Mouse (Mus musculus): ENCODE results near the gene Fam168a. TPM values are rescaled to one million over a fixed set of nuclear protein-coding genes. Genes with fewer than 3 reads are reported as not detected.
A peak's percentile ranks its signal among the peaks of the same experiment; 100 is the strongest.

Fam168a gene
- total and polyA plus RNA-seq, 3 experiments = 3.1 to 19.2 TPM; not detected in 1

DNA sequence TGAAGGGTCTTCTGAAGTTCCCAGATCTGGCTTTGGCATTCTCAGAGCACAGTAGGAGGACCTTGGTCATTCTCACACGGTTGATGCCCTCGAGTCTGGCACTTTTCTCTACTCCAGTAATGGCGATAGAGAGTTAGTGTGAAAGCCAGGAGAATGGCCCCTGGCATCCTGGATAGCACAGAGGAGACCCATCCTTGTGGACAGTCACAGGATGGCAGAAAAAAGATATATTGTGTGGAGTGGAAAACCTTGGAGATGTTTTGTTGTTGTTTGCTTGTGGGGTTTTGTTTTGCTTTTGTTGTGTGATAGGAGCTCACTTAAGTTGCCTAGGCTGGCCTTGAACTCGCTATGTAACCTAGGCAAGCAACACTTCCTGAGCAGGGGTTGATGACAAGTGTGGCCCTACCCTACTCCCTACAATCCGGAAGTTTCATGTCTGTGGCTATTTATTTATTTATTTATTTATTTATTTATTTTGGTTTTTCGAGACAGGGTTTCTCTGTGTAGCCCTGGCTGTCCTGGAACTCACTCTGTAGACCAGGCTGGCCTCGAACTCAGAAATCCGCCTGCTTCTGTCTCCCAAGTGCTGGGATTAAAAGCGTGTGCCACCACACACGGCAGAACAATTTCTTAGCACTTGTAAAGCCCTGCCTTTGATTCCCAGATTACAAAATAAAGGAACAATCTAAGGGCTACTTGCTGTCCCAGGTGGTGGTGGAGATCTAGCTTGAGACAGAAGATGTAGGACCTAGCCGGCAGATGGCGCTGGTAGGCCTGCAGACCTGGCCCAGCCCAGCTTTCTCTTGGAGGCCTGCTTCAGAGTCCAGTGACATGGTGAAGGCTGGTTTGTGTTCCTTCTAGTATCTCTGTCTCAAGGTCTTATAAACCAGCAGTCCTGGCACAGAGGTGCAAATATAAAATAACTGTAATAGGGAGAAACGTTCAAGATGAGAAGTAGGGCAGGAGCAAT lies 21.1 kb upstream of the Fam168a start:
- peaks cover 0 to 13% of the 10 kb centered on the region in 2 experiments; a peak in 2 of 4 replicates for H3K36me3 ChIP-seq (ENCODE audit: control insufficient read depth in 1 of 2, insufficient read depth in 2 of 2, low read length in 2 of 2)
- H3K9me3 ChIP-seq (replicated peaks; ENCODE audit: insufficient read depth, low read length) = no peaks in the 10 kb centered on the region
- H3K4me1 ChIP-seq (ENCODE audit: control insufficient read depth in 1 of 2, insufficient read depth in 2 of 2, low read length in 2 of 2) = peaks cover 0 to 9% of the 10 kb centered on the region in 2 experiments; a peak in 1 of 4 replicates
- H3K27me3 ChIP-seq (ENCODE audit: control insufficient read depth in 1 of 2, insufficient read depth in 2 of 2, low read length in 2 of 2) = no peaks in the 10 kb centered on the region
- no peaks in the 10 kb centered on the region for H3K79me2 ChIP-seq (ENCODE audit: control insufficient read depth, insufficient read depth, low read length, poor library complexity)
- peak; percentile 64 for TF ChIP-seq ZC3H11A (IDR thresholded peaks at IDR 0.05; ENCODE audit: low read depth, low read length)
- TF ChIP-seq TCF12 (IDR thresholded peaks at IDR 0.05; ENCODE audit: low read depth, low read length) = no peak
- peak; percentile 61 for TF ChIP-seq RAD21 (IDR thresholded peaks at IDR 0.05; ENCODE audit: low read depth, low read length)
- peak; percentile 35 to 56 (median 36) for TF ChIP-seq CTCF (IDR thresholded peaks at IDR 0.05 in 2 of 3, conservative IDR thresholded peaks at IDR 0.05 in 1 of 3; ENCODE audit: control insufficient read depth in 1 of 3, insufficient read depth in 1 of 3, low read depth in 2 of 3, low read length in 3 of 3, poor library complexity in 1 of 3, severe bottlenecking in 1 of 3)
- TF ChIP-seq SIN3A (IDR thresholded peaks at IDR 0.05; ENCODE audit: low read length) = 0 out of 2 replicates have a peak, but pooled peaks have one; percentile 5
- peak; percentile 69 for TF ChIP-seq SMC3 (IDR thresholded peaks at IDR 0.05; ENCODE audit: low read depth, low read length)
- TF ChIP-seq POLR2A (IDR thresholded peaks at IDR 0.05; ENCODE audit: control insufficient read depth in 1 of 2, insufficient read depth in 1 of 2, low read depth in 1 of 2, low read length in 2 of 2, poor library complexity in 1 of 2) = no peak
- H3K27ac ChIP-seq (ENCODE audit: control insufficient read depth, low read depth, low read length) = peak overlapping the region; percentile 16
- DNase-seq (ENCODE audit: low read depth, low spot score) = peak; percentile 90
- H3K9ac ChIP-seq (ENCODE audit: control insufficient read depth, low read depth, low read length, poor library complexity, severe bottlenecking) = no peak overlapping the region
- H3K4me3 ChIP-seq (ENCODE audit: control insufficient read depth in 1 of 2, insufficient read depth in 1 of 2, low read depth in 2 of 2, low read length in 2 of 2) = no peak overlapping the region

GRCm38 (mm10) chr7:100688471-100688870 lies 18.0 kb upstream of the Fam168a start:
- no peak for DNase-seq (ENCODE audit: low read depth, low spot score)
- Histone ChIP-seq H3K9ac (ENCODE audit: control insufficient read depth, low read depth, low read length, poor library complexity, severe bottlenecking) (no peak overlapping the region), H3K36me3 (ENCODE audit: control insufficient read depth in 1 of 2, insufficient read depth in 2 of 2, low read length in 2 of 2) (peaks cover 0 to 8% of the 10 kb centered on the region in 2 experiments; a peak in 2 of 4 replicates), H3K27ac (ENCODE audit: control insufficient read depth, low read depth, low read length) (no peak overlapping the region), H3K4me1 (ENCODE audit: control insufficient read depth in 1 of 2, insufficient read depth in 2 of 2, low read length in 2 of 2) (peaks cover 0 to 5% of the 10 kb centered on the region in 2 experiments; a peak in 1 of 4 replicates), H3K4me3 (ENCODE audit: control insufficient read depth in 1 of 2, insufficient read depth in 1 of 2, low read depth in 2 of 2, low read length in 2 of 2) (no peak overlapping the region), H3K9me3 (replicated peaks; ENCODE audit: insufficient read depth, low read length) (no peaks in the 10 kb centered on the region), H3K79me2 (ENCODE audit: control insufficient read depth, insufficient read depth, low read length, poor library complexity) (no peaks in the 10 kb centered on the region), H3K27me3 (ENCODE audit: control insufficient read depth in 1 of 2, insufficient read depth in 2 of 2, low read length in 2 of 2) (no peaks in the 10 kb centered on the region)
- TF ChIP-seq HCFC1 (IDR thresholded peaks at IDR 0.05; ENCODE audit: low read depth, low read length) = no peak
- TF ChIP-seq POLR2AphosphoS5 (IDR thresholded peaks at IDR 0.05; ENCODE audit: borderline replicate concordance, low read depth, low read length) = no peak

DNA sequence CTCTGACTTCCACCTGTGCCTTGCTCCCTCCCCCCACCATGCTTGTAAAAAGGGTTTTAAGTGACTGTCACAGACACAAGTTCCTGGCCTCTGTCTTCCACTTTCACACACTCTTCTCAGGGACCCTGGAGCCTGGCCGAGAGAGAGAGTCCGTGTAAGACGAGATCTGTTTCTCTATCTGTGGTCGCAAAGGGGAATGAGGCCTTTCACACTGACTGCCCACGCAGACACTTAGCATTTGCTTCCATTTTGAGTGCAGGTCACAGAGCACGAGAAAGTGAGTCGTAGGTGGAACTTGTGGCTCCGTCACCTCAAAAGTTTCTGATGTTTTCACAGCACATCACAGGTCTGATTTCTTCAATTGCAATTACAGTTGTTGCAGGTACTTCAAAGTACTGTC lies 13.2 kb upstream of the Fam168a start:
- Histone ChIP-seq H3K36me3 (ENCODE audit: control insufficient read depth in 1 of 2, insufficient read depth in 2 of 2, low read length in 2 of 2) (no peaks in the 10 kb centered on the region), H3K27ac (ENCODE audit: control insufficient read depth, low read depth, low read length) (no peak overlapping the region), H3K4me1 (ENCODE audit: control insufficient read depth in 1 of 2, insufficient read depth in 2 of 2, low read length in 2 of 2) (no peaks in the 10 kb centered on the region), H3K4me3 (ENCODE audit: control insufficient read depth in 1 of 2, insufficient read depth in 1 of 2, low read depth in 2 of 2, low read length in 2 of 2) (no peak overlapping the region), H3K27me3 (ENCODE audit: control insufficient read depth in 1 of 2, insufficient read depth in 2 of 2, low read length in 2 of 2) (no peaks in the 10 kb centered on the region), H3K79me2 (ENCODE audit: control insufficient read depth, insufficient read depth, low read length, poor library complexity) (no peaks in the 10 kb centered on the region), H3K9me3 (replicated peaks; ENCODE audit: insufficient read depth, low read length) (no peaks in the 10 kb centered on the region), H3K9ac (ENCODE audit: control insufficient read depth, low read depth, low read length, poor library complexity, severe bottlenecking) (no peak overlapping the region)
- DNase-seq (ENCODE audit: low read depth, low spot score) = no peak
- no peak for TF ChIP-seq TAL1 (IDR thresholded peaks at IDR 0.05; ENCODE audit: low read length)
- TF ChIP-seq KAT2A (conservative IDR thresholded peaks at IDR 0.05; ENCODE audit: low read depth, low read length) = no peak
- TF ChIP-seq MAX (IDR thresholded peaks at IDR 0.05; ENCODE audit: low read length) = no peak
- no peak for TF ChIP-seq CHD1 (IDR thresholded peaks at IDR 0.05; ENCODE audit: low read depth, low read length)
- no peak for TF ChIP-seq BHLHE40 (IDR thresholded peaks at IDR 0.05; ENCODE audit: borderline replicate concordance, low read depth, low read length)
- no peak for TF ChIP-seq NELFE (IDR thresholded peaks at IDR 0.05; ENCODE audit: low read depth, low read length)
- no peak for TF ChIP-seq SMC3 (IDR thresholded peaks at IDR 0.05; ENCODE audit: low read depth, low read length)
